Mouse (Mus musculus) liver, adult 2 months (tissue): ENCODE measurements around the gene Olfr298. TPM values are rescaled to one million over a fixed set of nuclear protein-coding genes. Genes with fewer than 3 reads are reported as not detected.

Experiments
- DNase-seq: peaks from one replicate; pipeline ENCODE4 v3.0.0-alpha.2; 2011; ENCODE audit warnings: low read depth, low spot score; ENCODE audit errors: extremely low read depth
- H3K27ac ChIP-seq: fragments of 200-500 bp; replicated peaks from 2 replicates; pipeline ENCODE4 v1.5.1; 2012; ENCODE audit warnings: low read depth, mild to moderate bottlenecking, control low read depth, inconsistent platforms, low read length; ENCODE audit not compliant: insufficient read depth
- H3K27me3 ChIP-seq: fragments of 200-500 bp; 2 replicates; pipeline ENCODE4 v1.6.1; 2012; ENCODE audit warnings: mild to moderate bottlenecking, moderate library complexity, low read length, inconsistent platforms; ENCODE audit not compliant: control insufficient read depth, insufficient read depth
- H3K36me3 ChIP-seq: fragments of 200-500 bp; 2 replicates; pipeline ENCODE4 v1.6.1; 2012; ENCODE audit warnings: low read length, inconsistent platforms; ENCODE audit not compliant: control insufficient read depth, insufficient read depth
- H3K4me1 ChIP-seq: fragments of 200-500 bp; 2 replicates; pipeline ENCODE4 v1.6.1; 2011; ENCODE audit warnings: low read length; ENCODE audit not compliant: control insufficient read depth, insufficient read depth
- H3K4me3 ChIP-seq: fragments of 200-500 bp; 2 replicates; pipeline ENCODE4 v1.5.1; 2011; ENCODE audit warnings: low read depth, mild to moderate bottlenecking, control low read depth, low read length, moderate library complexity; ENCODE audit not compliant: insufficient read depth
- H3K79me2 ChIP-seq: fragments of 200-500 bp; 2 replicates; pipeline ENCODE4 v1.6.1; 2012; ENCODE audit warnings: inconsistent platforms, mild to moderate bottlenecking, low read length, moderate library complexity; ENCODE audit not compliant: control insufficient read depth, insufficient read depth
- H3K9ac ChIP-seq: fragments of 200-500 bp; 2 replicates; pipeline ENCODE4 v1.6.1; 2012; ENCODE audit warnings: low read depth, mild to moderate bottlenecking, control low read depth, inconsistent platforms, low read length
- CTCF ChIP-seq: fragments of 200-500 bp; IDR thresholded peaks from 2 replicates; pipeline ENCODE4 v1.5.1; 2011; ENCODE audit warnings: low read depth, low read length, control low read depth
- POLR2A ChIP-seq: fragments of 200-500 bp; IDR thresholded peaks from 2 replicates; pipeline ENCODE4 v1.6.1; 2011; ENCODE audit warnings: low read length, control low read depth; ENCODE audit not compliant: insufficient read depth; ENCODE audit errors: extremely low read depth
- WGBS: fragments of 180-500 bp; shearing (Covaris S2); methylation state at CpG from one replicate; pipeline ENCODE4 v1.1.7; 2018; 5-methylcytosine and 5-hydroxymethylcytosine counted together
- polyA plus RNA-seq: library from polyadenylated mRNA; depleted of rRNA; stranded (reverse); fragments of >200 nt; gene quantifications from 2 replicates; pipeline ENCODE4 v1.2.3, GENCODE M21; 2012; rRNA removed
- total RNA-seq: library from RNA; depleted of rRNA; stranded (reverse); fragments of >200 nt; gene quantifications from 2 replicates; pipeline ENCODE4 v1.2.3, GENCODE M21; 2014; rRNA removed

The Olfr298 gene
- not detected in 2 replicates for total RNA-seq
- not detected in 2 replicates for polyA plus RNA-seq

- no peak for DNase-seq
- Histone ChIP-seq H3K27me3 (no peaks in the 10 kb centered on the region), H3K79me2 (no peaks in the 10 kb centered on the region), H3K27ac (no peak within 1 kb of the TSS), H3K4me3 (no peak within 1 kb of the TSS), H3K36me3 (no peaks in the 10 kb centered on the region), H3K4me1 (no peaks in the 10 kb centered on the region), H3K9ac (no peak within 1 kb of the TSS)
- no peak for TF ChIP-seq CTCF
- no peak for TF ChIP-seq POLR2A
- 68% methylated on average over 1 of the region's 1 CpGs for WGBS
Observed at GRCm38 (mm10) chr7:86492384-86492783, at the start of gene Olfr298. TSS of gene Olfr298 (minus strand) at chr7:86492484.

- Histone ChIP-seq H3K9ac (no peak within 1 kb of the TSS), H3K36me3 (no peaks in the 10 kb centered on the region), H3K79me2 (no peaks in the 10 kb centered on the region), H3K27ac (no peak within 1 kb of the TSS), H3K27me3 (no peaks in the 10 kb centered on the region), H3K4me3 (no peak within 1 kb of the TSS), H3K4me1 (no peaks in the 10 kb centered on the region)
- TF ChIP-seq POLR2A = no peak
- TF ChIP-seq CTCF = no peak
- no peak for DNase-seq
Observed at GRCm38 (mm10) chr7:86519668-86520067, 27.4 kb upstream of the Olfr298 start, which contains the start of gene Olfr297. TSS of gene Olfr297 (plus strand) at chr7:86519968.

- Histone ChIP-seq H3K36me3 (no peaks in the 10 kb centered on the region), H3K79me2 (no peaks in the 10 kb centered on the region), H3K4me1 (no peaks in the 10 kb centered on the region), H3K27ac (no peak within 1 kb of the TSS), H3K27me3 (no peaks in the 10 kb centered on the region), H3K9ac (no peak within 1 kb of the TSS), H3K4me3 (no peak within 1 kb of the TSS)
- DNase-seq = no peak
- TF ChIP-seq CTCF = no peak
- no peak for TF ChIP-seq POLR2A
- 84% methylated on average over 1 of the region's 1 CpGs for WGBS
Observed at GRCm38 (mm10) chr7:86459621-86460020, 32.7 kb downstream of the Olfr298 start, which contains the start of gene Olfr299. TSS of gene Olfr299 (plus strand) at chr7:86459921.

Other genes starting within 250 kb of the Olfr298 start
- not detected in 2 replicates for gene Vmn2r76, start 246.2 kb downstream of the Olfr298 start, total RNA-seq
- not detected in 2 replicates for gene Vmn2r76, start 246.2 kb downstream of the Olfr298 start, polyA plus RNA-seq
- not detected in 2 replicates for gene Olfr310, start 215.3 kb downstream of the Olfr298 start, total RNA-seq
- not detected in 2 replicates for gene Olfr310, start 215.3 kb downstream of the Olfr298 start, polyA plus RNA-seq
- gene Olfr309, start 178.8 kb downstream of the Olfr298 start, total RNA-seq = not detected in 2 replicates
- not detected in 2 replicates for gene Olfr309, start 178.8 kb downstream of the Olfr298 start, polyA plus RNA-seq
- gene Olfr308, start 166.9 kb downstream of the Olfr298 start, total RNA-seq = not detected in 2 replicates
- gene Olfr308, start 166.9 kb downstream of the Olfr298 start, polyA plus RNA-seq = not detected in 2 replicates
- not detected in 2 replicates for gene Olfr307, start 154.9 kb downstream of the Olfr298 start, total RNA-seq
- gene Olfr307, start 154.9 kb downstream of the Olfr298 start, polyA plus RNA-seq = not detected in 2 replicates
- gene Olfr305, start 125.6 kb downstream of the Olfr298 start, total RNA-seq = not detected in 2 replicates
- gene Olfr305, start 125.6 kb downstream of the Olfr298 start, polyA plus RNA-seq = not detected in 2 replicates
- not detected in 2 replicates for gene Olfr304, start 105.8 kb downstream of the Olfr298 start, total RNA-seq
- not detected in 2 replicates for gene Olfr304, start 105.8 kb downstream of the Olfr298 start, polyA plus RNA-seq
- not detected in 2 replicates for gene Olfr303, start 94.7 kb downstream of the Olfr298 start, total RNA-seq
- not detected in 2 replicates for gene Olfr303, start 94.7 kb downstream of the Olfr298 start, polyA plus RNA-seq
- not detected in 2 replicates for gene Olfr301, start 88.6 kb downstream of the Olfr298 start, total RNA-seq
- gene Olfr301, start 88.6 kb downstream of the Olfr298 start, polyA plus RNA-seq = not detected in 2 replicates
- not detected in 2 replicates for gene Olfr299, start 32.6 kb downstream of the Olfr298 start, total RNA-seq
- gene Olfr299, start 32.6 kb downstream of the Olfr298 start, polyA plus RNA-seq = not detected in 2 replicates
- gene Olfr297, start 27.5 kb upstream of the Olfr298 start, total RNA-seq = not detected in 2 replicates
- gene Olfr297, start 27.5 kb upstream of the Olfr298 start, polyA plus RNA-seq = not detected in 2 replicates
- gene Olfr295, start 91.4 kb upstream of the Olfr298 start, total RNA-seq = not detected in 2 replicates
- not detected in 2 replicates for gene Olfr295, start 91.4 kb upstream of the Olfr298 start, polyA plus RNA-seq
- not detected in 2 replicates for gene Olfr294, start 124.2 kb upstream of the Olfr298 start, total RNA-seq
- not detected in 2 replicates for gene Olfr294, start 124.2 kb upstream of the Olfr298 start, polyA plus RNA-seq
- gene Olfr293, start 156.6 kb upstream of the Olfr298 start, total RNA-seq = not detected in 2 replicates
- gene Olfr293, start 156.6 kb upstream of the Olfr298 start, polyA plus RNA-seq = not detected in 2 replicates
- gene Olfr292, start 195.8 kb upstream of the Olfr298 start, total RNA-seq = not detected in 2 replicates
- not detected in 2 replicates for gene Olfr292, start 195.8 kb upstream of the Olfr298 start, polyA plus RNA-seq